Mouse (Mus musculus): ENCODE data around the gene Flt3.

- no peak for TF ChIP-seq POLR2A (IDR thresholded peaks at IDR 0.05; ENCODE audit: extremely low read depth, insufficient read depth, low read length)
- no peak for TF ChIP-seq CTCF (IDR thresholded peaks at IDR 0.05; ENCODE audit: extremely low read depth, insufficient read depth, low read length)
These were observed 9.5 kb downstream of the Flt3 start for GRCm38 (mm10) chr5:147390772-147391171.

Data from cortical plate, adult 2 months (tissue).